Mouse (Mus musculus) monocyte, adult 2 months (primary cell): ENCODE results near the gene Srebf1.

Source experiments
- DNase-seq, 2 experiments: peaks; one replicate each; pipeline ENCODE4 v3.0.0; 2022; ENCODE audit warnings: low spot score in 2 of 2, low read depth in 1 of 2

Gene Srebf1

DNA sequence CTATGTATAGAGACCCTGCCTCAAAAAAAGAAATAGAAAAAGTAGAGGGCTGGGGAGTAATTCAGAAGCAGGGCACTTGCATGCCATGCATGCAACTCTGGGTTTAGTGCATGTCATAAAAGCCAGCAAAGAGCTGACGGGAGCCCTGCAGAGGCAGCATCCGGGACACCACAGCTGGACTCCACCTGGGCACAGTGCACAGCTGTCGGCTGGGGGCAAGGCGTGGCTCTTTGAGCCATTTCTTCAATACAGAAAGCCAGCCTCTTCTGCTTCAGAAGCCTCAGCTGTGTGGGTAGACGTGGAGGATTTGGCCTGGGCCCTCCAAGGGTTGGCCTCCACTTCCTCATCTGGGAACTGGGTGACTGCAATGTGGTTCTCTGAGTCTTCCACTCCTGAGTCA lies 13.0 kb upstream of the Srebf1 start:
- DNase-seq: no peak

DNA sequence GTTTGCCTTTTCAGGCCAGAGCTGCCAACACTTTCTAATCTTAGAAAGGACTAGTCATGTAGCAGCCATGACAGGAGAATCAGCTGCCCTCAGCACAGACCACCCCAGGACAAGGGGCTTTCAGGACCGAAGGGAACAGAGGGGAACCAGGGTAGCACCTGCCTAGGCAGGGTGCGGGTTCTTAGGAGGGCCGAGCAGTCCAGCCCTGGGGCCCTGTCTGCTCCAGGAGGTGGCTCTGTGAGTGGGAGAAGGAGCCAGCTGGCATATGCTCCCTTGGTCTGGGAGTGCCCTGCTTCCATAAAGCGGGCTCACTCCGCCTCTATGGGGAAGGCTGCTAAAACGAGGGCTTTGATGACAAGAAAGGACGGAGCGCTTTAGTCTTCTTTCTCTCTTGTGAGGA lies 10.9 kb upstream of the Srebf1 start:
- DNase-seq: no peak

DNA sequence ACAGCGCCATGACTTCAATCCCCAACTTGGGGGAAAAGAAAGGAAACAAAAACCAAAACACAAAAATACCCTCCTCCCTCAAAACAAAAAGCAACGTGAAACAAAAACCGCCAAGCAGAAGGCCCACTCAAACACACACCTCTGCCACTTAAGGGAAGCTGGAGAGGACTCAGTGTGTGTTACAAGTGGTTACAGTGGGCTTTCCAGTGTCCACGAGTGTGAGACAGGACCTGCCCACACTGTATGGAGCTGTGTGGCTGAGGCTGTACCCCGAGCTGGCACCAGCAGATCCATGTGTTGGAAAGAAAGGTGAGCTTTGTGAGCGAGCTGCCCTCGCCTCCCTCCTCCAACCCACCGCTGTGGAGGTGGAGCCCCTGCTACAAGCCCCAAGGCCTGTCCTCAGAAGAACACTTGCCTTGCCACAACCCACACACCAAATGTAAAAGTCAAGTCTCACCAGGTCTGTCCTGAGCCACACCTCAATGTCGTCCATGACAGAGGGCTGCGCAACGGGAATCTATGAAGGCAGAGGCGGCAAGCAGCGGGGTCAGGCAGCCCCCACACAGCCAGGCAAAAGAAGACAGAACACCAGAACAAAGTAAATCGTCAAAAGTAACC lies 10.2 kb upstream of the Srebf1 start:
- DNase-seq: no peak

- no peak for DNase-seq
These were observed 9.6 kb upstream of the Srebf1 start for GRCm38 (mm10) chr11:60231951-60232350.

DNA sequence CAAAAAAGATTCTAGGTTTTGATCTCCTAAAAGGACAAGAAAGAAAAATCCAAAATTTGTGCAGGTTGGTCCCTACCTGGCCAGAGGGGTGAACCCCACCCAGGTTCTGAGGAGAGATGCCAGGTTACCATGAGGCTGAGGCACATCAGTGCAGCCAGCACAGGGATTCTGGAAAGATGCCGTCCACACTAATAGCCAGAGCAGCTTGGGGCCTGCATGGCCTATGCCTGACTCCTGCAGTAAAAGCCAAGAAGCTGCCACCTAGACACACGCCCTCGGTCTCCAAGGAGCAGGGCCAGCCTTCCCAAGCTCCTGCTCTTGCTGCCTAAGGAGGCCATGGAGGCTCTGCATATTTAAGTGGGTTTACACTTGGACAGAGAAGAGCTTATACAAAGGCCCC lies 8.9 kb upstream of the Srebf1 start:
- DNase-seq: no peak

DNA sequence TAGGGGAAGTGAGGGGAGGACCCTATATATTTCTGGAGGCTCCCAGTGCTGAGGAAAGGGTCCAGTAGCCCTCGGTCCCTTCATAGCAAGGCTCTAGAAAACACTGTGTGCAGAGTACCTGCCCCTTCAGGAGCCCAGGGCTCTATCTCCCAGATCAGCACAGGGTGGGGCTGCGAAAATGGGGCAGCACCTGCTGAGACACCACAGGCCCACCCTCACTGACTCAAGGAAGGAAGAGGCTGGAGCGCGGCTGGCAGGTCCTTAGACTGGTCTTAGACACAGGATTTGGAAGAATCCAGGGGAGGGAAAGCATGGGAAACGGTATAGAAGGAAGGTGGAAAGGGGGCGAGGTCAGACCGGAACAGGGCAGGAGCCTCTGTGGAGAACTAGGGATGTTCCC lies 8.1 kb upstream of the Srebf1 start:
- DNase-seq: no peak

DNA sequence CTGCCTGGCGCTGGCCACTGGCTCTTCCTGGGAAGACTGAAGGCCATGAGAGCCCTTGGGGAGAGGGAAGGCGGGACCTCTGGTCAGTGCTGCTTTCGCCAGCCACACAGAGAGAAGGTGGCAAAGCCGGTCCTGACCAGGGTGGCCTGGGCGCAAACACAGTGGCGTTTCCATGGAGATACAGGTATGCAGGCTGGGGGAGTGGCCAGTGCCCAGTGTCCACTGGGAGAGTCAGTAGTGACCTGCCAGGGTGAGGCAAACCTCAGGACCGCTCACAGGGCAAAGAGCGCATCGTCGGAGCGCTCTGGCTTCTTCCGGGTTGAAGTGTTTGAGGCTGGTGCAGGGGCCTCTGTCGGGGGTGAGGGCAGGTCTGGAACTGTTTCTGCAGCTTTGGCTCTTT lies 7.4 kb upstream of the Srebf1 start:
- no peak for DNase-seq

DNA sequence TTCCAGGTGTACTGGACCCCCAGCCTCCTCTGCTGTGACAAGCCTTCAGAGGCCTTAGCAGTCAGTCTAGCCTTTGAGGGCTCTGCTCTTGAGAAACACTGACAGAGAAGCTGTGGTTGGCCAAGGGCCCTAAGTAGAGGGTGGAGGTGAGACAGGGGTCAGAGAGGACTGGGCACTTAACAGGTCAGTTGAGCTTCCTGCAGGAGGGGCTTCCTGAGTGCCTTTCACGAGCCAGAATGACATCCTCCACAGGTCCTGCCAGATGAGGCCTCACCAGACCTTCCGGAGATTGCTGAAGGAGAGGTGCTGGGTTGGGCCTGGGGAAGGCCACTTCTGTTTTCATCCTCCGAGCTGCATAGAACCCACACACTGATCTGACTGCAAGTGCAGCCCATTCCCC lies 6.1 kb upstream of the Srebf1 start:
- no peak for DNase-seq

DNA sequence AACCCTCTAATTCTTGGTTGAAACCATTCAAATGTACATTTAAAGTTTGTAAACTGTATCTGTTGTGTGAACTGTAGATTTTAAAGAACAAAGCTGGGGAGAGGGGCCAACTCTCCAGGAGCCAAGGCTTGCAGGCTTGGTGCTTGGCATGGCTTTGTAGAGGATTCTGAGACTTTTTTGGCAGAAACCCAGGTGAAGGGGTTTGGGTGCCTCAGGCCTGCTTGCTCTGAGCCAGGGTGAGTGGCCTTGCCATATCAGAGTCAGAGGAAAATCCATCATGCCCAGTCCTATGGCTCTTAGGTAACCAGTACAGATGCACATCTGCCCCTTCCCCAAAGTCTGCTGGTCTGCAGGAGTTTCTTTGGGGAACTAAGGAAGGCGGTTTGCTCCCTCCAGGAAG lies 3.5 kb upstream of the Srebf1 start:
- DNase-seq: no peak

DNA sequence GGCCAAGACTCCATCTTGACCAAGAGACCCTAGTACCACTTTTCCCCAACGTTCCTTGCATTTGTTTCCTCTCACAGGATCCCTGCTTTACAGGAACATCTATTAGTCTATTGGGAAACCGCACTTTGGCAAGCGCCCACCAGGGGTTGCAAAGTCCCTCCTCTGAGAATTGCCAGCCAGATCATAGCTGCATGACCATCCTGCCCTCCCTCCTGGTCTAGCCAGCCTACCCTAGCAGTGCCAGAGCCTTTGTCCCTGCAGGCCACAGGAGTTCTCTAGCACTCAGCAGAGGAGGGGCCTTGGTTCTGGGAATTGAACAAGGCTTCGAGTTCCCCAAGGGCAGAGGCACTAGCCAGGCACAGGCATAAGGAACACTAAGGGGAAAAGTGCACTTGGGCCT lies 2.3 kb upstream of the Srebf1 start:
- DNase-seq: no peak

DNA sequence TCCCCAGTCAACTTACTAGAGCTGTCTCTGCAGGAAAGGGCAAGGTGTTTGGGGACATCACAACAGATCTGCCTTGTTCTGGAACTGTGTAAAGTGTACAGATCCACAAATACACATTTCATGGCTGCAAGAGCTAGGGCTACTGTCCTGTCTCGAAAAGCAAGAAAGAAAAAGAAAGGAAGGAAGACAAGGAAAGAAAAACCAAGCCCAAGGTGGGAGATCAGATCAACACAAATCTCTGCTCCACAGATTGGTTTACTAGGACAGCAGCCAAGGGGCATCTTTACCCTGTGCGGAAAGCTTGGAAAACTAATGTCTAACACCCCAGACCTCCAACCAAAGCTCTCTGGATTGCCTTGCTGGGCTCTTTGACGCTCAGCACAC lies 304 bp downstream of the Srebf1 start:
- DNase-seq: no peak

- no peak for DNase-seq
These were observed 956 bp downstream of the Srebf1 start for GRCm38 (mm10) chr11:60221425-60221824.

GRCm38 (mm10) chr11:60220291-60220804 lies 2.0 kb downstream of the Srebf1 start:
- peak; percentile 80 to 86 for DNase-seq

GRCm38 (mm10) chr11:60219609-60220008 lies 2.8 kb downstream of the Srebf1 start:
- DNase-seq: no peak

DNA sequence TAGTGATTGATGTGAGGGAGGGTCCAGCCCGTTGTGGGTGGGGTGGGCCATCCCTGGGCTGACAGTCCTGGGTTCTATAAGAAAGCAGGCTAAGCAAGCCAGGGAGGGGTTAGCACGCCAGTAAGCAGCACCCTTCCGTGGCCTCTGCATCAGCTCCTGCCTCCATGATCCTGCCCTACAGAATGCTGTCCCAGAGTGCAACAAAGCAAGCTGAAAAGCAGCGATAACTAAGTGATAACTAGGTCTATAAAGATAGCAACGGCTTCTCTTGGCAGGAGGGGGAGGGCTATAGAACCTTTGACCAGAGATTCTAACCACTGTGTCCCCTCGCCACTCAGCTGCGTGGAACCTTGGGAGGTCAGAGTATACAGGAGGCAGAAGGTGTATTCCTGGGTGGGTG lies 4.9 kb downstream of the Srebf1 start:
- DNase-seq: no peak

GRCm38 (mm10) chr11:60216671-60217070 lies 5.7 kb downstream of the Srebf1 start:
- no peak for DNase-seq

DNA sequence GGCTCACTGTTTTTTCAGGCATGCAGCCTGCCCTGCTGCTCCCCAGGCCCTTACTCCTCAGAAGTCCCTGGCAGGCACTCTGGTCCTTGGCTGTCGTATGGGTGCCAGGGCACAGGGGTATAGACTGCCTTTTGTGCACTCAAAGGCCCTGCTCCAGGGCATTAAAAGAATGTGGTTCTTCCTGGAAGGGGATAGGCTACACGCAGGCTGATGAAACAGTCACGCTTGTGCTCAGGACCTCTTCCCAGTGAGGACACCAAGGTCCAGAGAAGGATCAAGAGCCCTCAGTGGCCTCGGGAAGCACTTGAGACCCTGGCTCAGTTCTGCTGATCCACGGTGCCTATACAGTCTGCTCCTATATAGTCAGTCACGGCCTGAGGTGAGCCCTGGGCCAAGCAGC lies 9.1 kb downstream of the Srebf1 start:
- DNase-seq: no peak

DNA sequence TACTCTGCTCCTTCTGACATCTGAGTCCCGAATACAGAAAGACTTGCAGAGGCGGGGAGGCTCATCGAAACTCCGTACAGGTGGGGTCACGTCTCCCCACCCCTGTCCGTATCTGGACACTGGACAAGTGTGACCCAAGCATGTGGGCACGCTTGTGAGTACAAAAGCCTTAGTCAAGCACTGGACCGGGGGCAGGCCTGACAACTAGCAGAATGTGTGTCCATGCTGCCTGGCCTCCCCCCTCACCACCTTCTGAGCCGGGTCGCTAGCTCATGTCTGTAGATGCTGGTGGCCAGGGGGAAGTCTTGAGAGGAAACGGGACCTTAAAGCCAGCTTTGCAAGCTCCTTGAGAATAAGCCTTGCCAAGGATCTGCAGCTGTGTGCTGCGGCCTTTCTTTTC lies 10.6 kb downstream of the Srebf1 start:
- no peak for DNase-seq

GRCm38 (mm10) chr11:60211152-60211551 lies 11.2 kb downstream of the Srebf1 start:
- DNase-seq: no peak

DNA sequence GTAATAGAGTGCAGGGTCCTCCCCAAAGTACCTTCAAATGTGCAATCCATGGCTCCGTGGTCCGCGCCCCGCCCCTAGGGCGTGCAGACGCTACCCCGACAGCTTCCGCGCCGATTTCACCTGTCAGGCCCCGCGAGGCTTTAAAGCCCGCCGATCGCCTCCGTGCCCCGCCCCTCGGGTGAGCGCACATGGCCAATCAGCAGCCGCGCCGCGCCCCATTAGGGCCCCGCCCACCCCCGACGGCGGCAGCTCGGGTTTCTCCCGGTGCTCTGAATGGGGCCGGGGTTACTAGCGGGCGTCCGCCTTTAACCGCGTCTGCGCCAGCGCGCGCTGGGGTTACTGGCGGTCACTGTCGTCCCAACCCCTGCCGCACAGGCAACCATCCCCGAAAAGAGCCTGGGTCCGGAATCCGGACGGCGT lies 12.1 kb downstream of the Srebf1 start:
- peak; percentile 74 to 87 for DNase-seq

- DNase-seq: no peak
These were observed 12.5 kb downstream of the Srebf1 start for GRCm38 (mm10) chr11:60209933-60210249.

GRCm38 (mm10) chr11:60209217-60209932 lies 13.0 kb downstream of the Srebf1 start:
- DNase-seq: no peak

DNA sequence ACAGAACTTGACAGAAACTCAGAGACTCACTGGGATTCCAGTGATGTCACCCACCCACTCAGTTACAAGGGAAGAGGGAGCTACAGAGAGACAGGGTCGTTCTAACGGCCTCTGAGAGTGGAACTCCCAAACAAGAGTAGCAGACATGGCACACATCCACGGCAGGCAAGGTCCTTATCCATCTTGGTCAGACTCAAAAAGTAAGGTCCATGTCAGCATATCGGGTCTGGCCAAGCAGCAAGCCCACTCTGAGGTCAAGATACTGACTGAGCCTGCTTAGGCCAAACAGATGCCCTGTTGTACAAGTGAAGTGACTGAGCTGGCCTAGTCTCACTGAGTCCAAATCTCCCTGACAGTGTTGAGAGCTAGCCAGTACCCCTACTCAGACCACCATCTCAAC lies 13.7 kb downstream of the Srebf1 start:
- DNase-seq: no peak
